9 mouse cellular contexts compared by ENCODE assay signal in the genomic region with DNA sequence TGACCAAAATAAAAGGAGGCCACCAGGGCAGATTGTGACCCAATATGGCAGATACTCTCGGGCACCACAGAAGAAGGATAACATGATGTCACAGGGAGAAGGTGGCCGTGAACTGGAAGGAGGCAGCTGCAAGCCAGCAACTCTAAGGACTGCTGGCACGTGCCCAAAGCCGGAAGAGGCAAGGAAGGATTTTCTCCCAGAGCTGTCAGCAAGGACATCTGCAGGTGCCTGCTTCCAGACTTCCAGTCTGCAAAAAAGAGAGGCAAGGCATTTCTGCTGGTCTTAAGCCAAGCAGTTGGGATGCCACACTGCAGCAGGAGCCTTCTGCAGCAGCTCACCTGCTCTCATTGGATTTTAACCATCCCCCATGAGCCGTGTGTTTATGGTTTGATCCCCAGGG.
A peak's percentile ranks its signal among the peaks of the same experiment; 100 is the strongest.
DNase-seq lines count a peak whose midpoint lies in the region; ATAC-seq and TF ChIP-seq lines count a peak whose summit lies in the region.
"Had no signal": no experiment of that assay in that cellular context is flagged by ENCODE, and none has a peak within 500 bp of the region (broad histone marks: within the 10 kb centered on the region; RNA-seq: fewer than 3 reads in every experiment).

No protein-coding gene starts in this region.

- no peak for TF ChIP-seq POLR2A in lung, adult 2 months (IDR thresholded peaks at IDR 0.05; ENCODE audit: borderline replicate concordance, extremely low read depth, low read depth, low read length)

- no peak overlapping the region for H3K4me2 ChIP-seq in lung, embryonic 14.5 days
- no peak overlapping the region for H3K4me2 ChIP-seq in forebrain, postnatal 0 days (ENCODE audit: low read depth)
- H3K4me2 ChIP-seq in neural tube, embryonic 15.5 days: no peak overlapping the region
- H3K4me2 ChIP-seq: lung, embryonic 15.5 days had no signal

- H3K9ac ChIP-seq in lung, embryonic 14.5 days: no peak overlapping the region
- H3K9ac ChIP-seq in forebrain, postnatal 0 days: no peak overlapping the region
- no peak overlapping the region for H3K9ac ChIP-seq in neural tube, embryonic 15.5 days (replicated peaks)
- H3K9ac ChIP-seq: lung, embryonic 15.5 days had no signal

- ATAC-seq in lung, embryonic 14.5 days (ENCODE audit: insufficient read depth): no peak
- no peak for ATAC-seq in forebrain, postnatal 0 days
- ATAC-seq in neural tube, embryonic 15.5 days (ENCODE audit: low FRiP score): no peak
- ATAC-seq in erythroblast, adult 5-6 weeks (replicated peaks; ENCODE audit: low FRiP score, poor library complexity, severe bottlenecking): no peak

- H3K9me3 ChIP-seq in lung, embryonic 14.5 days (ENCODE audit: low read depth, low read length): no peaks in the 10 kb centered on the region
- no peaks in the 10 kb centered on the region for H3K9me3 ChIP-seq in forebrain, postnatal 0 days (ENCODE audit: low read length)
- H3K9me3 ChIP-seq in neural tube, embryonic 15.5 days (replicated peaks): no peaks in the 10 kb centered on the region
- H3K9me3 ChIP-seq: lung, embryonic 15.5 days had no signal

- H3K27ac ChIP-seq in lung, embryonic 14.5 days (ENCODE audit: low read depth): no peak overlapping the region
- peak overlapping the region; percentile 86 for H3K27ac ChIP-seq in forebrain, postnatal 0 days (ENCODE audit: low read depth, low read length)
- H3K27ac ChIP-seq in neural tube, embryonic 15.5 days (replicated peaks): peak overlapping the region; percentile 80
- H3K27ac ChIP-seq: lung, embryonic 15.5 days had no signal

- DNase-seq in lung, embryonic 14.5 days: peak; percentile 27
- DNase-seq in lung, adult 2 months: no peak
- DNase-seq in cerebellum, postnatal 25 days: peak; percentile 58 to 69
- peak; percentile 58 for DNase-seq in forebrain, postnatal 0 days
- DNase-seq in layer of hippocampus, adult 11-12 months (ENCODE audit: low spot score): no peak
- no peak for DNase-seq in urinary bladder, postnatal 14 days (ENCODE audit: low spot score)

- H3K27me3 ChIP-seq in lung, embryonic 14.5 days (ENCODE audit: insufficient read depth, low read length): no peaks in the 10 kb centered on the region
- H3K27me3 ChIP-seq in forebrain, postnatal 0 days (ENCODE audit: insufficient read depth, low read length): no peaks in the 10 kb centered on the region
- H3K27me3 ChIP-seq in neural tube, embryonic 15.5 days (replicated peaks): no peaks in the 10 kb centered on the region
- H3K27me3 ChIP-seq: lung, embryonic 15.5 days had no signal

- H3K4me1 ChIP-seq in lung, embryonic 14.5 days (ENCODE audit: insufficient read depth): no peaks in the 10 kb centered on the region
- H3K4me1 ChIP-seq in lung, adult 2 months (ENCODE audit: control insufficient read depth, insufficient read depth, low read length): no peaks in the 10 kb centered on the region
- peaks cover 41% of the 10 kb centered on the region for H3K4me1 ChIP-seq in forebrain, postnatal 0 days (ENCODE audit: insufficient read depth)
- peaks cover 44% of the 10 kb centered on the region for H3K4me1 ChIP-seq in neural tube, embryonic 15.5 days
- H3K4me1 ChIP-seq: lung, embryonic 15.5 days had no signal

- H3K4me3 ChIP-seq in lung, embryonic 14.5 days (ENCODE audit: low read depth, low read length): no peak overlapping the region
- H3K4me3 ChIP-seq in lung, adult 2 months (replicated peaks; ENCODE audit: extremely low read depth, low read depth, low read length): no peak overlapping the region
- H3K4me3 ChIP-seq in forebrain, postnatal 0 days (ENCODE audit: low read depth, low read length): no peak overlapping the region
- H3K4me3 ChIP-seq in neural tube, embryonic 15.5 days (replicated peaks): no peak overlapping the region
- H3K4me3 ChIP-seq: lung, embryonic 15.5 days had no signal

- H3K36me3 ChIP-seq in lung, embryonic 14.5 days (ENCODE audit: insufficient read depth): no peaks in the 10 kb centered on the region
- no peaks in the 10 kb centered on the region for H3K36me3 ChIP-seq in forebrain, postnatal 0 days (ENCODE audit: insufficient read depth)
- H3K36me3 ChIP-seq in neural tube, embryonic 15.5 days: no peaks in the 10 kb centered on the region
- H3K36me3 ChIP-seq: lung, embryonic 15.5 days had no signal

- WGBS in lung, embryonic 14.5 days: 52% methylated on average over 5 of the region's 5 CpGs
- 61% methylated on average over 5 of the region's 5 CpGs for WGBS in lung, adult 2 months
- 43% methylated on average over 5 of the region's 5 CpGs for WGBS in forebrain, postnatal 0 days
- 74% methylated on average over 5 of the region's 5 CpGs for WGBS in neural tube, embryonic 15.5 days

- TF ChIP-seq CTCF in lung, embryonic 14.5 days (IDR thresholded peaks at IDR 0.05; ENCODE audit: low read depth): no peak
- no peak for TF ChIP-seq CTCF in lung, adult 2 months (IDR thresholded peaks at IDR 0.05; ENCODE audit: insufficient read depth, low read length)
- TF ChIP-seq CTCF in forebrain, postnatal 0 days (IDR thresholded peaks at IDR 0.05; ENCODE audit: low read depth): no peak

Comparison
In these comparisons a context has a peak if more than half of its experiments do, and no peak if none do; other contexts are left out.
1. DNase-seq: peak in lung, embryonic 14.5 days (single experiment), cerebellum, postnatal 25 days (2 of 2) and forebrain, postnatal 0 days (single experiment); none in lung, adult 2 months (single experiment), layer of hippocampus, adult 11-12 months (single experiment) and urinary bladder, postnatal 14 days (single experiment).